Mouse (Mus musculus) urinary bladder, postnatal 0 days (tissue): ENCODE measurements around the gene Gngt1. TPM values are rescaled to one million over a fixed set of nuclear protein-coding genes. Genes with fewer than 3 reads are reported as not detected.

Experiments
- polyA plus RNA-seq: library from polyadenylated mRNA; unstranded; fragments of >200 nt; fragmentation: Nextera tagmentation; extraction: Ambion mirVana; gene quantifications from 2 replicates; pipeline ENCODE4 v1.2.1, GENCODE M21; 2015

Gene Gngt1
- not detected in 2 replicates for polyA plus RNA-seq

DNA sequence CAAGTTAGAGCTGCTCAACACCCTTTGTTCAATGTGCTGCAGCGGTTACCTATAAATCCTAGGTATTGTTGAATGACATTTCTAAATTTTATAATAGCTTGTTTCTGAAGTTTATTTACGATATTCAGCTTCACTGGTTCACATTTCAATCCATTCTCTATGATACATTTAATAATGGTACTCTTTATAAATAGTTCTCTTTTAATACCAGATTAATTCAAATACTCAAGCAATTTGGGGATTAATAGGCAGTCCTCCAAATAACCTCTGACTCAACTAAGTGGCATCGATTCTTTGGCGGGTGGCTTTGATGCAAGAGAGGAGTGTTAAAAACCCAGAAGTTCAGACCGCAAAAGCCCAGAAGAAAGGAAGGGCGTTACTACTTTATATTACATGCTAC lies at the start of gene Gngt1:
Gngt1 (plus strand) TSS at position 301 of the 400 bp plus-strand sequence.

DNA sequence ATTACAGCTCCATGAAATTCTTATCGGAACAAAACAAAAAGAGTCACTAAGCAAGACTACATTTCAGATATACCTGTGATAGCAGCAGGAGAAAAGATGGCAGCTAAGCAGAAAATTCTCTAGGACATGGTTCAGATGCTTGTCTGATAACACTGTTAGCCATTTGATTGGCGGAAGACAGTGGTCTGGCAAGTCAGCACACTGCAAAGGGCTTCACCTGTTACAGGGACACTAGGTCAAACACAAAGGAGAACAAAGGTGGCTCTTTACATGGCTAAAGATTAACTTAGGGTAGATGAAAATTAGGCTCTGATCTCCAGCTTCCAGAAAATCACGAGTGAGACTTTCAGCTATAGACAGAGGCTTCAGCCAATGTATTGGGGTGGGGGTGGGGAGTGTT lies 4.8 kb upstream of the Gngt1 start, which contains the start of gene Tfpi2:
Tfpi2 (minus strand) TSS at position 170 of the 400 bp plus-strand sequence.

DNA sequence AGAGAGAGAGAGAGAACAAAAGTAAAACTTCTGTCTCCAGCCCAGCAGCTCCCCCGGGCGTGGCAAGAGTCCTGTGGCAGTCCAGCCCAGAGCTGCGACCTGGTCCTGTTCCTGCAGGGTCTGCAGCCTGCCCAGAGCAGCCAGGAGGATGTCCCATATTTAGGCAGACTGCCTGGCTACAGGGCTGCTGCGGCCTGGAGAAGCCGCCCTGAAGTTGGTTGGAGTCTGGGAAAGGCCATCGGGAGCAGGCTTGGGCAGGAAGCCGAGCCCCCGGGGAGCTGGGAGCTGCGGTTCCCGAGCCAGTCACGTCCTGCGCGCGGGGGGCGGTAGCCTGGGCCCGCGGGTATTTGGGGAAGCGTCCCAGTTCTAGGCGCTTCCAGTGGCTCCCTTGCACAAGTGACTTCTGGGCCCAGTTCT lies 10.3 kb downstream of the Gngt1 start, which contains the start of gene Gng11:
Gng11 (plus strand) TSS at position 15 of the 417 bp plus-strand sequence.

Other genes starting within 250 kb of the Gngt1 start
- not detected in 2 replicates for gene Calcr, start 229.1 kb upstream of the Gngt1 start, polyA plus RNA-seq
- gene Tfpi2, start 4.9 kb upstream of the Gngt1 start, polyA plus RNA-seq = 8.4 and 8.5 TPM in 2 replicates
- 111 and 124 TPM in 2 replicates for gene Gng11, start 10.1 kb downstream of the Gngt1 start, polyA plus RNA-seq
- 51.8 and 62.5 TPM in 2 replicates for gene Bet1, start 93.2 kb downstream of the Gngt1 start, polyA plus RNA-seq